Comparison of ENCODE assay signal across 24 mouse cellular contexts in genomic region chr5:138258078-138258477, GRCm38 (mm10). TPM values are rescaled to one million over a fixed set of nuclear protein-coding genes. Genes with fewer than 3 reads are reported as not detected.
A peak's percentile ranks its signal among the peaks of the same experiment; 100 is the strongest.
DNase-seq lines count a peak whose midpoint lies in the region; ATAC-seq and TF ChIP-seq lines count a peak whose summit lies in the region.
"Had no signal": no experiment of that assay in that cellular context is flagged by ENCODE, and none has a peak within 500 bp of the region (broad histone marks: within the 10 kb centered on the region; RNA-seq: fewer than 3 reads in every experiment).

No protein-coding gene starts in this region.

- H3K9ac ChIP-seq in limb, embryonic 14.5 days (ENCODE audit: low read depth, low read length, severe bottlenecking), result no peak overlapping the region
- H3K9ac ChIP-seq in MEL (ENCODE audit: control insufficient read depth, low read depth, low read length, poor library complexity, severe bottlenecking), result no peak overlapping the region
- H3K9ac ChIP-seq in liver, embryonic 15.5 days, result no peak overlapping the region
- H3K9ac ChIP-seq: embryonic facial prominence, embryonic 12.5 days; forebrain, embryonic 15.5 days; heart, embryonic 15.5 days; hindbrain, embryonic 14.5 days had no signal

- TF ChIP-seq EP300 in MEL (IDR thresholded peaks at IDR 0.05; ENCODE audit: low read depth in 1 of 2, low read length in 2 of 2), result no peak

- TF ChIP-seq POLR2A in limb, embryonic 14.5 days (IDR thresholded peaks at IDR 0.05; ENCODE audit: borderline replicate concordance, extremely low read depth, insufficient read depth, insufficient read length), result no peak
- TF ChIP-seq POLR2A in MEL (IDR thresholded peaks at IDR 0.05; ENCODE audit: control insufficient read depth in 1 of 2, insufficient read depth in 1 of 2, low read depth in 1 of 2, low read length in 2 of 2, poor library complexity in 1 of 2), result no peak; a peak in 1 of 4 replicates

- DNase-seq in cerebellum, adult 9-10 months, result peak; percentile 26
- no peak for DNase-seq in cerebellum, adult 8-10 months
- peak; percentile 2 for DNase-seq in limb, embryonic 14.5 days (ENCODE audit: low spot score)
- no peak for DNase-seq in limb, embryonic 10.5 days (ENCODE audit: low spot score)
- DNase-seq in MEL (ENCODE audit: low read depth, low spot score), result peak; percentile 41
- no peak for DNase-seq in embryo, embryonic 9.5 days (ENCODE audit: extremely low spot score)
- no peak for DNase-seq in lung, postnatal 36 days
- DNase-seq: cerebellum, adult 11 months; cerebellum, postnatal 10 days; embryo, embryonic 11 days had no signal

- TF ChIP-seq CTCF in MEL (IDR thresholded peaks at IDR 0.05 in 2 of 3, conservative IDR thresholded peaks at IDR 0.05 in 1 of 3; ENCODE audit: control insufficient read depth in 1 of 3, insufficient read depth in 1 of 3, low read depth in 2 of 3, low read length in 3 of 3, poor library complexity in 1 of 3, severe bottlenecking in 1 of 3), result no peak

- H3K36me3 ChIP-seq in limb, embryonic 14.5 days (ENCODE audit: control insufficient read depth, insufficient read depth, low read length), result peaks cover 47% of the 10 kb centered on the region
- H3K36me3 ChIP-seq in limb, embryonic 10.5 days, result peaks cover 52% of the 10 kb centered on the region
- peaks cover 3 to 61% of the 10 kb centered on the region in 2 experiments; a peak in 3 of 4 replicates for H3K36me3 ChIP-seq in MEL (ENCODE audit: control insufficient read depth in 1 of 2, insufficient read depth in 2 of 2, low read length in 2 of 2)
- peaks cover 37% of the 10 kb centered on the region for H3K36me3 ChIP-seq in liver, embryonic 15.5 days (replicated peaks)

- no peak for ATAC-seq in limb, embryonic 14.5 days (ENCODE audit: low FRiP score, low read depth)
- no peak for ATAC-seq in liver, embryonic 15.5 days (ENCODE audit: insufficient read depth)
- ATAC-seq: forebrain, embryonic 15.5 days; intestine, embryonic 16.5 days had no signal

- no peaks in the 10 kb centered on the region for H3K27me3 ChIP-seq in limb, embryonic 14.5 days (ENCODE audit: control insufficient read depth, insufficient read depth, low read length)
- H3K27me3 ChIP-seq in limb, embryonic 10.5 days (ENCODE audit: low read depth, poor library complexity, severe bottlenecking), result no peaks in the 10 kb centered on the region
- H3K27me3 ChIP-seq in MEL (ENCODE audit: control insufficient read depth in 1 of 2, insufficient read depth in 2 of 2, low read length in 2 of 2), result no peaks in the 10 kb centered on the region; a peak in 1 of 4 replicates
- H3K27me3 ChIP-seq in liver, embryonic 15.5 days, result no peaks in the 10 kb centered on the region
- H3K27me3 ChIP-seq: CH12.LX; embryonic facial prominence, embryonic 12.5 days; forebrain, embryonic 15.5 days; heart, embryonic 15.5 days had no signal

- no peaks in the 10 kb centered on the region for H3K9me3 ChIP-seq in limb, embryonic 14.5 days (ENCODE audit: control insufficient read depth, low read length)
- no peaks in the 10 kb centered on the region for H3K9me3 ChIP-seq in limb, embryonic 10.5 days (replicated peaks)
- H3K9me3 ChIP-seq in MEL (replicated peaks; ENCODE audit: insufficient read depth, low read length), result no peaks in the 10 kb centered on the region
- no peaks in the 10 kb centered on the region for H3K9me3 ChIP-seq in liver, embryonic 15.5 days (replicated peaks)
- H3K9me3 ChIP-seq: embryonic facial prominence, embryonic 12.5 days; forebrain, embryonic 15.5 days; heart, embryonic 15.5 days had no signal

- H3K27ac ChIP-seq in limb, embryonic 14.5 days (replicated peaks; ENCODE audit: low read depth, low read length), result no peak overlapping the region
- no peak overlapping the region for H3K27ac ChIP-seq in limb, embryonic 10.5 days
- peak overlapping the region; percentile 73 for H3K27ac ChIP-seq in MEL (ENCODE audit: control insufficient read depth, low read depth, low read length)
- no peak overlapping the region for H3K27ac ChIP-seq in liver, embryonic 15.5 days (replicated peaks)
- H3K27ac ChIP-seq: embryonic facial prominence, embryonic 12.5 days; forebrain, embryonic 15.5 days; heart, embryonic 15.5 days; hindbrain, embryonic 10.5 days; hindbrain, embryonic 14.5 days had no signal

- no peak overlapping the region for H3K4me2 ChIP-seq in limb, embryonic 14.5 days (replicated peaks; ENCODE audit: low read depth, low read length, severe bottlenecking)
- peak overlapping the region; percentile 6; the same call in 1 of the 2 replicates for H3K4me2 ChIP-seq in liver, embryonic 15.5 days
- H3K4me2 ChIP-seq: embryonic facial prominence, embryonic 12.5 days; forebrain, embryonic 15.5 days; heart, embryonic 15.5 days; hindbrain, embryonic 14.5 days had no signal

- TF ChIP-seq RAD21 in MEL (IDR thresholded peaks at IDR 0.05; ENCODE audit: low read depth, low read length), result no peak

- no peak overlapping the region for H3K4me3 ChIP-seq in limb, embryonic 14.5 days (replicated peaks; ENCODE audit: low read length)
- H3K4me3 ChIP-seq in limb, embryonic 10.5 days, result no peak overlapping the region
- no peak overlapping the region for H3K4me3 ChIP-seq in MEL (ENCODE audit: control insufficient read depth in 1 of 2, insufficient read depth in 1 of 2, low read depth in 2 of 2, low read length in 2 of 2)
- H3K4me3 ChIP-seq in liver, embryonic 15.5 days (replicated peaks), result no peak overlapping the region
- H3K4me3 ChIP-seq: embryonic facial prominence, embryonic 12.5 days; forebrain, embryonic 15.5 days; heart, embryonic 15.5 days; hindbrain, embryonic 10.5 days had no signal

- peaks cover 18% of the 10 kb centered on the region for H3K4me1 ChIP-seq in limb, embryonic 14.5 days (ENCODE audit: control insufficient read depth, insufficient read depth, low read length)
- H3K4me1 ChIP-seq in limb, embryonic 10.5 days, result peaks cover 27% of the 10 kb centered on the region
- peaks cover 12 to 71% of the 10 kb centered on the region in 2 experiments for H3K4me1 ChIP-seq in MEL (ENCODE audit: control insufficient read depth in 1 of 2, insufficient read depth in 2 of 2, low read length in 2 of 2)
- peaks cover 81% of the 10 kb centered on the region for H3K4me1 ChIP-seq in liver, embryonic 15.5 days (replicated peaks)

- 81% methylated on average over 3 of the region's 3 CpGs for WGBS in limb, embryonic 14.5 days
- 87% methylated on average over 3 of the region's 3 CpGs for WGBS in limb, embryonic 10.5 days
- 33% methylated on average over 3 of the region's 3 CpGs for WGBS in liver, embryonic 15.5 days (ENCODE audit: insufficient replicate concordance)

- peaks cover 35% of the 10 kb centered on the region for H3K79me2 ChIP-seq in MEL (ENCODE audit: control insufficient read depth, insufficient read depth, low read length, poor library complexity)

TF ChIP-seq in MEL, 35 proteins besides CTCF, POLR2A, EP300 and RAD21 (continues in another document):
- TF ChIP-seq ZC3H11A (IDR thresholded peaks at IDR 0.05; ENCODE audit: low read depth, low read length) (no peak), HCFC1 (IDR thresholded peaks at IDR 0.05; ENCODE audit: low read depth, low read length) (no peak), MAFK (IDR thresholded peaks at IDR 0.05; ENCODE audit: borderline replicate concordance, low read depth, low read length) (no peak)

RNA-seq across cellular contexts. Expression of gene Lamtor4, which starts 2.8 kb away (rescaled TPM):
- polyA plus RNA-seq in limb, embryonic 14.5 days (2012; rRNA removed), result 104 and 110 TPM in 2 replicates
- polyA plus RNA-seq in limb, embryonic 14.5 days (2014; fragmentation: Nextera tagmentation; extraction: Ambion mirVana), result 64.6 and 68.5 TPM in 2 replicates
- 35.4 and 39.7 TPM in 2 replicates for polyA plus RNA-seq in limb, embryonic 10.5 days (2016; fragmentation: Nextera tagmentation; extraction: Ambion mirVana)
- total RNA-seq in MEL (2012; rRNA removed), result 45.7 and 51.5 TPM in 2 replicates
- 10 to 100 TPM in 1 of 2 experiments, not detected in 1; 59.0 TPM for polyA plus RNA-seq in MEL (2012; ENCODE audit: insufficient read depth in 1 of 2, insufficient read length in 2 of 2, low read depth in 1 of 2, low replicate concordance in 2 of 2, missing spikeins in 1 of 2)
- 35.3 and 36.0 TPM in 2 replicates for polyA plus RNA-seq in liver, embryonic 15.5 days (2015; fragmentation: Nextera tagmentation; extraction: Ambion mirVana)

RNA-seq across cellular contexts. Expression of gene BC037034, which starts 5.8 kb away (rescaled TPM):
- 81.0 and 102 TPM in 2 replicates for polyA plus RNA-seq in limb, embryonic 14.5 days (2012; rRNA removed)
- 5.2 and 7.6 TPM in 2 replicates for polyA plus RNA-seq in limb, embryonic 14.5 days (2014; fragmentation: Nextera tagmentation; extraction: Ambion mirVana)
- polyA plus RNA-seq in limb, embryonic 10.5 days (2016; fragmentation: Nextera tagmentation; extraction: Ambion mirVana), result 5.4 and 6.3 TPM in 2 replicates
- 27.8 and 35.6 TPM in 2 replicates for total RNA-seq in MEL (2012; rRNA removed)
- polyA plus RNA-seq in MEL (2012; ENCODE audit: insufficient read depth in 1 of 2, insufficient read length in 2 of 2, low read depth in 1 of 2, low replicate concordance in 2 of 2, missing spikeins in 1 of 2), result 10 to 100 TPM in 1 of 2 experiments, not detected in 1; 59.1 TPM
- polyA plus RNA-seq in liver, embryonic 15.5 days (2015; fragmentation: Nextera tagmentation; extraction: Ambion mirVana), result 2.5 and 3.6 TPM in 2 replicates

RNA-seq across cellular contexts. Expression of gene Gal3st4, which starts 14.6 kb away (rescaled TPM):
- polyA plus RNA-seq in limb, embryonic 14.5 days (2012; rRNA removed), result 1.9 and 3.2 TPM in 2 replicates
- 3.7 and 3.8 TPM in 2 replicates for polyA plus RNA-seq in limb, embryonic 14.5 days (2014; fragmentation: Nextera tagmentation; extraction: Ambion mirVana)
- 3.3 and 3.7 TPM in 2 replicates for polyA plus RNA-seq in limb, embryonic 10.5 days (2016; fragmentation: Nextera tagmentation; extraction: Ambion mirVana)
- 0.15 and 0.16 TPM in 2 replicates for total RNA-seq in MEL (2012; rRNA removed)
- under 1 TPM in 1 of 2 experiments, not detected in 1; 0.17 TPM for polyA plus RNA-seq in MEL (2012; ENCODE audit: insufficient read depth in 1 of 2, insufficient read length in 2 of 2, low read depth in 1 of 2, low replicate concordance in 2 of 2, missing spikeins in 1 of 2)
- polyA plus RNA-seq in liver, embryonic 15.5 days (2015; fragmentation: Nextera tagmentation; extraction: Ambion mirVana), result 0.07 and 0.26 TPM in 2 replicates
- total RNA-seq: common myeloid progenitor, adult 5-6 weeks had no signal

RNA-seq across cellular contexts. Expression of gene Gm43720, which starts 21.7 kb away (rescaled TPM):
- 0.18 and 0.19 TPM in 2 replicates for polyA plus RNA-seq in limb, embryonic 14.5 days (2012; rRNA removed)
- 0.15 and 0.33 TPM in 2 replicates for polyA plus RNA-seq in limb, embryonic 14.5 days (2014; fragmentation: Nextera tagmentation; extraction: Ambion mirVana)
- polyA plus RNA-seq in limb, embryonic 10.5 days (2016; fragmentation: Nextera tagmentation; extraction: Ambion mirVana), result 0.08 and 0.18 TPM in 2 replicates
- not detected in 2 replicates for total RNA-seq in MEL (2012; rRNA removed)
- polyA plus RNA-seq in MEL (2012; ENCODE audit: insufficient read depth in 1 of 2, insufficient read length in 2 of 2, low read depth in 1 of 2, low replicate concordance in 2 of 2, missing spikeins in 1 of 2), result not detected
- not detected in 2 replicates for polyA plus RNA-seq in liver, embryonic 15.5 days (2015; fragmentation: Nextera tagmentation; extraction: Ambion mirVana)
- total RNA-seq: adrenal gland, adult 8-10 months; adrenal gland, postnatal 36 days; CH12.LX; common myeloid progenitor, adult 5-6 weeks; gastrocnemius, adult 8-10 months; gastrocnemius, postnatal 4 days; heart, postnatal 25 days had no signal

RNA-seq across cellular contexts. Expression of gene Gpc2, which starts 21.7 kb away (rescaled TPM):
- 183 and 277 TPM in 2 replicates for polyA plus RNA-seq in limb, embryonic 14.5 days (2012; rRNA removed)
- 6.4 and 7.2 TPM in 2 replicates for polyA plus RNA-seq in limb, embryonic 14.5 days (2014; fragmentation: Nextera tagmentation; extraction: Ambion mirVana)
- polyA plus RNA-seq in limb, embryonic 10.5 days (2016; fragmentation: Nextera tagmentation; extraction: Ambion mirVana), result 36.5 and 54.3 TPM in 2 replicates
- total RNA-seq in MEL (2012; rRNA removed), result 0.04 TPM in 1 of 2 replicates, not detected in the other
- polyA plus RNA-seq in MEL (2012; ENCODE audit: insufficient read depth in 1 of 2, insufficient read length in 2 of 2, low read depth in 1 of 2, low replicate concordance in 2 of 2, missing spikeins in 1 of 2), result not detected
- 0.45 and 0.62 TPM in 2 replicates for polyA plus RNA-seq in liver, embryonic 15.5 days (2015; fragmentation: Nextera tagmentation; extraction: Ambion mirVana)
- total RNA-seq: CH12.LX had no signal

Comparison
In these comparisons a context has a peak if more than half of its experiments do, and no peak if none do; other contexts are left out.
1. DNase-seq: peak in cerebellum, adult 9-10 months (single experiment), limb, embryonic 14.5 days (single experiment) and MEL (single experiment); none in cerebellum, adult 8-10 months (single experiment), limb, embryonic 10.5 days (single experiment), embryo, embryonic 9.5 days (single experiment) and lung, postnatal 36 days (single experiment).